Mouse (Mus musculus): ENCODE measurements around the gene Gm9803. TPM values are rescaled to one million over a fixed set of nuclear protein-coding genes. Genes with fewer than 3 reads are reported as not detected.

Gm9803 gene
- polyA plus RNA-seq, 1 experiment from 2014 or later: 21.1 TPM

DNA sequence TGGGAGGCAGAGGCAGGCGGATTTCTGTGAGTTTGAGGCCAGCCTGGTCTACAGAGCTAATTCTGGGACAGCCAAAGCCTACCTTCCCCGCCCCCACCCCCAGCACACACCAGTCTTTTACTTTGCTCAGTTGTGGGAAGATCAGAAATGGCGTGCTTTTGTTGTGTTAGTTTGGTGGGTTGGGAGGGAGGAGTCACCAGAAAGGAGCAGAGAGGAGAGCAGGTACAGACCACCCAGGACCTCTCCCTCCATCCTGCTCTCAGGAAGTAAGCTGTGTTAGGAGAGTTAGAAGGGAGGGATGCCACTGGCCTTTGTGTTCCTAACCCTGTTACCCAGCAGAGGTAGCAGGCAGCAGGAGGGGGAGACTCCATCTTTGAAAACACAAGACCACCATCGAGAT, 16.8 kb upstream of the Gm9803 start:
- Histone ChIP-seq H3K4me3 (ENCODE audit: low read depth, low read length) (no peak overlapping the region), H3K36me3 (ENCODE audit: insufficient read depth, low read length) (0 out of 2 replicates have a peak, but pooled peaks cover 7% of the 10 kb centered on the region), H3K9me3 (ENCODE audit: low read length) (no peaks in the 10 kb centered on the region), H3K4me1 (ENCODE audit: insufficient read depth, low read depth, low read length) (no peaks in the 10 kb centered on the region), H3K27ac (ENCODE audit: low read length) (no peak overlapping the region), H3K9ac (replicated peaks; ENCODE audit: low read depth) (no peak overlapping the region), H3K27me3 (replicated peaks; ENCODE audit: insufficient read depth, low read length) (no peaks in the 10 kb centered on the region), H3K4me2 (replicated peaks; ENCODE audit: low read depth, low read length) (no peak overlapping the region)
- TF ChIP-seq CTCF (IDR thresholded peaks at IDR 0.05): no peak
- no peak for TF ChIP-seq EP300 (IDR thresholded peaks at IDR 0.05)
- no peak for DNase-seq (ENCODE audit: low spot score)
- ATAC-seq: no peak
- WGBS: 69% methylated on average over 4 of the region's 4 CpGs

DNA sequence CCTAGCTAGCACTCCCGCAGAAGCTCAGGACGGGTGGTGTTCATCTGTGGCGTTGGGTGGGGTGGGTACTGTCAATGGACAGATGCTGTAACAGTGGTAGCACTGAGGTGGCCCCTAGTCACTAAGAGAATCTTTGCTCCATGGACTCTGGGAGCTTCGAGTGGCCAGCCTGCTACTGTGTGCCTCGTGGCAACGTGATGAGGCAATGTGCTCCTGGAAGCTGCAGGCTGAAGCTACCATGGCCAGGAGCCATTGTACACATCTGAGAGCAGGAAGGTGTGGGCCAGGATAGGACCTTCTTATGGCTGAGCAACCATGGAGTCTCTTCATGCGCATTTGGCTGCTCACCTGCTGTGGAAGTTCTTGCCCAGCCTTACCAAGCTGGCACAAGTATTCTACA, 14.7 kb upstream of the Gm9803 start:
- Histone ChIP-seq H3K9ac (replicated peaks; ENCODE audit: low read depth) (no peak overlapping the region), H3K4me3 (ENCODE audit: low read depth, low read length) (no peak overlapping the region), H3K27ac (ENCODE audit: low read length) (no peak overlapping the region), H3K9me3 (ENCODE audit: low read length) (no peaks in the 10 kb centered on the region), H3K4me2 (replicated peaks; ENCODE audit: low read depth, low read length) (no peak overlapping the region), H3K36me3 (ENCODE audit: insufficient read depth, low read length) (0 out of 2 replicates have a peak, but pooled peaks cover 7% of the 10 kb centered on the region), H3K27me3 (replicated peaks; ENCODE audit: insufficient read depth, low read length) (no peaks in the 10 kb centered on the region), H3K4me1 (ENCODE audit: insufficient read depth, low read depth, low read length) (no peaks in the 10 kb centered on the region)
- no peak for ATAC-seq
- no peak for DNase-seq (ENCODE audit: low spot score)
- no peak for TF ChIP-seq EP300 (IDR thresholded peaks at IDR 0.05)
- TF ChIP-seq CTCF (IDR thresholded peaks at IDR 0.05): no peak
- WGBS: 93% methylated on average over 7 of the region's 7 CpGs

DNA sequence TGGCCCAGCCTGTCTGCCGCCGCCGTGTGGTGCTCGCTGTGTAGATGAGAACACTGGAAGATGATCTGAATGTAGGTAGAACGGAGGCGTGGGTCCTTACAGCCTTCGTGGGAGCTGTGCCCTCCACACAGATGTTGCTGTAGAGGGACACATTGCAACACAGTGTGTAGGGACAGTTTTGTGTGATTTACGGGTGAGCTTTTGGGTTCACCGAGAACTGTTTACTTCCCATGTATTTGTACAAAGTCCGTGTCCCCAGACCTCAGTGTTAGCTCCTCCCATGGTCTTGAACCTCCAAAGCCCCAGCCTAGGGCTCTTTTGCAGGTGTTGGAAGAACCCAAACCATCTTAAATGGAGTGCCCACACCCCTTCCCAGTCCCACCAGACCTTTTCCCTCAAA, 10.9 kb upstream of the Gm9803 start:
- no peak for ATAC-seq
- Histone ChIP-seq H3K4me1 (ENCODE audit: insufficient read depth, low read depth, low read length) (peaks cover 7% of the 10 kb centered on the region; the same call in 1 of the 2 replicates), H3K4me3 (ENCODE audit: low read depth, low read length) (no peak overlapping the region), H3K4me2 (replicated peaks; ENCODE audit: low read depth, low read length) (no peak overlapping the region), H3K9me3 (ENCODE audit: low read length) (no peaks in the 10 kb centered on the region), H3K36me3 (ENCODE audit: insufficient read depth, low read length) (0 out of 2 replicates have a peak, but pooled peaks cover 7% of the 10 kb centered on the region), H3K9ac (replicated peaks; ENCODE audit: low read depth) (no peak overlapping the region), H3K27ac (ENCODE audit: low read length) (no peak overlapping the region), H3K27me3 (replicated peaks; ENCODE audit: insufficient read depth, low read length) (no peaks in the 10 kb centered on the region)
- 87% methylated on average over 10 of the region's 10 CpGs for WGBS
- DNase-seq (ENCODE audit: low spot score): no peak
- no peak for TF ChIP-seq EP300 (IDR thresholded peaks at IDR 0.05)

DNA sequence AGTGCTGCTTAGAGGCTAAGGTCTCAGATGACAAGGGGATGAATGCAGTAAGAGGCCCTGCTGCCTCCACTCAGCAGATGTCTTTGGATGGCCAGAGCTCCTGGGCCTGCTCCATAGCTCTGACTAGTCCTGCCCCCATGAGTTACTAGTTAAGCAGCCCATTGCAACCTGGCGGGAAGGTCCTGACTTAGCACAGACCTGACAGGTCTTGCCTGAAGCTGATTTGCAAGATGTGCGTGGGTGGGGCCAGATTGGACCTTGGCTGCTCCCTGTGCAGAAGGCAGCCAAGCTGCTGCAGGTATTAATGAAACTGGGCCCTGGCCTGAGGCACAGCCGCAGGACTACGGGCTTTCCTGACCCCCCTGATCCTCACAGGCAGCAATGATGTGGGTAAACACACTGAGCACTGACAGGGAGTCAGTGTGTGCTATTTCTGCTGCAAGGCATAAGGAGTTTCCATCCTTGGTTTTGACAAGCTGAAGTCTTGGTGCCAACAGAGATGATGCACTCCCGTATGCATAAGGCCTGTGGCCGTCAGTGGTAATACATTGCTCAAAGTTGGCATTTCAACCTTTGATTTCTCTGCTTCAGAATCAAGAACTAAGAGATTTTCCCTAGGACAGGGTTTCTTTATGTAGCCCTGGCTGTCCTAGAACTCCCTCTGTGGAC, 6.8 kb upstream of the Gm9803 start:
- TF ChIP-seq CTCF (IDR thresholded peaks at IDR 0.05) (0 out of 2 replicates have a peak, but pooled peaks have one; percentile 5), EP300 (IDR thresholded peaks at IDR 0.05) (no peak)

DNA sequence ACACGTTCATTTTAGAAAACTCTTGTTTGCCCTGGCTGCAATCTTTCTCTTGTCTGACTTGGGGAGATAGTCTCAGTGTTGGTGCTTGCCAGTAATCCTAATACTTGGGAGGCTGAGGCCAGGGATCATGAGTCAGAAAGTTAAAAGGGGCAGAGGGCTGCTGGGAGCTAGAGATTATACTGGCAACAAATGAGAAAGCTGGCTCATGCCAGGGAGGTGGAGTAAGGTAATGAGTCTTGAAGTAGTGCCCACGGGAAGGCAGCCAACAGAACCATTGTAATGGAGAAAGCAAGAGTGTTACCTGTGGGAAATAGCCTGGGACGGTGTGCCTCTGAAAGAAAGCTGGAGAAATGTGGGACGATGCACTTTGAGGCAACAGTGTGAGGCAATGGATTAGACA, 6.0 kb upstream of the Gm9803 start:
- no peak for TF ChIP-seq CTCF (IDR thresholded peaks at IDR 0.05)
- peak; percentile 47; the same call in 1 of the 2 replicates for TF ChIP-seq EP300 (IDR thresholded peaks at IDR 0.05)
- Histone ChIP-seq H3K4me2 (replicated peaks; ENCODE audit: low read depth, low read length) (peak overlapping the region; percentile 12; the same call in 1 of the 2 replicates), H3K4me3 (ENCODE audit: low read depth, low read length) (no peak overlapping the region), H3K4me1 (ENCODE audit: insufficient read depth, low read depth, low read length) (peaks cover 7% of the 10 kb centered on the region; the same call in 1 of the 2 replicates), H3K9ac (replicated peaks; ENCODE audit: low read depth) (no peak overlapping the region), H3K27ac (ENCODE audit: low read length) (peak overlapping the region; percentile 48), H3K9me3 (ENCODE audit: low read length) (no peaks in the 10 kb centered on the region), H3K36me3 (ENCODE audit: insufficient read depth, low read length) (no peaks in the 10 kb centered on the region), H3K27me3 (replicated peaks; ENCODE audit: insufficient read depth, low read length) (no peaks in the 10 kb centered on the region)
- WGBS: 21% methylated on average over 4 of the region's 4 CpGs
- DNase-seq (ENCODE audit: low spot score) (peak; percentile 81), ATAC-seq (peak; percentile 72)

More for the DNA sequence above, 6.8 kb upstream of the Gm9803 start:
- no peak for ATAC-seq
- no peaks in the 10 kb centered on the region for H3K27me3 ChIP-seq (replicated peaks; ENCODE audit: insufficient read depth, low read length)
- peak overlapping the region; percentile 48; the same call in 1 of the 2 replicates for H3K27ac ChIP-seq (ENCODE audit: low read length)
- no peak overlapping the region for H3K4me3 ChIP-seq (ENCODE audit: low read depth, low read length)
- peaks cover 7% of the 10 kb centered on the region; the same call in 1 of the 2 replicates for H3K4me1 ChIP-seq (ENCODE audit: insufficient read depth, low read depth, low read length)
- no peak overlapping the region for H3K4me2 ChIP-seq (replicated peaks; ENCODE audit: low read depth, low read length)
- DNase-seq (ENCODE audit: low spot score): no peak
- H3K9ac ChIP-seq (replicated peaks; ENCODE audit: low read depth): no peak overlapping the region
- H3K9me3 ChIP-seq (ENCODE audit: low read length): no peaks in the 10 kb centered on the region
- WGBS: 61% methylated on average over 6 of the region's 6 CpGs
- no peaks in the 10 kb centered on the region for H3K36me3 ChIP-seq (ENCODE audit: insufficient read depth, low read length)

DNA sequence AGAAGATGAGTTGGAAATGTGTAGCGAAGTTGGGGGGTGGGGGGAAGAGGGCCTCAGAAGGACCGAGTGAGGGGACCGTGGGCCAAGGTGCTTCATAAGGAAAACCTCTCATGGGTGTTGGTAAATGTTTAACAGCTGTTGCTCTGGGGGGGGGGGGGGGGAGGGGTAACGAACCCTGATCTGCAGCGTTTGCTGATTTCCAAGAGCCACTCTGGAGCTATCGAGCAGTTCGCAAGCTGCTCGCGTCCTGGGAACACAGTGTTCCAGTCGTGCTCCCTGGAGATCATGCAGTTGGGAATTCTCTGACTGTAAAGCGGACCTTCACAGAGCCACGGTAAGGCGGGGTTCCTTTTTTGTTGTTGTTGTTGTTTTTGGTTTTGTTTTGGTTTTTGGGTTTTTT, 5.5 kb upstream of the Gm9803 start:
- TF ChIP-seq EP300 (IDR thresholded peaks at IDR 0.05) (no peak), CTCF (IDR thresholded peaks at IDR 0.05) (no peak)
- H3K9ac ChIP-seq (replicated peaks; ENCODE audit: low read depth): no peak overlapping the region
- H3K4me1 ChIP-seq (ENCODE audit: insufficient read depth, low read depth, low read length): peaks cover 7% of the 10 kb centered on the region; the same call in 1 of the 2 replicates
- peak overlapping the region; percentile 12; the same call in 1 of the 2 replicates for H3K4me2 ChIP-seq (replicated peaks; ENCODE audit: low read depth, low read length)
- peak overlapping the region; percentile 55 for H3K27ac ChIP-seq (ENCODE audit: low read length)
- no peaks in the 10 kb centered on the region for H3K27me3 ChIP-seq (replicated peaks; ENCODE audit: insufficient read depth, low read length)
- ATAC-seq (peak; percentile 83), DNase-seq (ENCODE audit: low spot score) (peak; percentile 85)
- no peaks in the 10 kb centered on the region for H3K9me3 ChIP-seq (ENCODE audit: low read length)
- H3K36me3 ChIP-seq (ENCODE audit: insufficient read depth, low read length): no peaks in the 10 kb centered on the region
- 0 out of 2 replicates have a peak overlapping the region, but pooled peaks have one; percentile 8 for H3K4me3 ChIP-seq (ENCODE audit: low read depth, low read length)
- 29% methylated on average over 13 of the region's 13 CpGs for WGBS

Data from lung, postnatal 0 days (tissue).